Mouse (Mus musculus): ENCODE results near the gene Cptp. TPM values are rescaled to one million over a fixed set of nuclear protein-coding genes. Genes with fewer than 3 reads are reported as not detected.

The Cptp gene
- polyA plus RNA-seq, 1 experiment from 2014 or later = 19.7 TPM

DNA sequence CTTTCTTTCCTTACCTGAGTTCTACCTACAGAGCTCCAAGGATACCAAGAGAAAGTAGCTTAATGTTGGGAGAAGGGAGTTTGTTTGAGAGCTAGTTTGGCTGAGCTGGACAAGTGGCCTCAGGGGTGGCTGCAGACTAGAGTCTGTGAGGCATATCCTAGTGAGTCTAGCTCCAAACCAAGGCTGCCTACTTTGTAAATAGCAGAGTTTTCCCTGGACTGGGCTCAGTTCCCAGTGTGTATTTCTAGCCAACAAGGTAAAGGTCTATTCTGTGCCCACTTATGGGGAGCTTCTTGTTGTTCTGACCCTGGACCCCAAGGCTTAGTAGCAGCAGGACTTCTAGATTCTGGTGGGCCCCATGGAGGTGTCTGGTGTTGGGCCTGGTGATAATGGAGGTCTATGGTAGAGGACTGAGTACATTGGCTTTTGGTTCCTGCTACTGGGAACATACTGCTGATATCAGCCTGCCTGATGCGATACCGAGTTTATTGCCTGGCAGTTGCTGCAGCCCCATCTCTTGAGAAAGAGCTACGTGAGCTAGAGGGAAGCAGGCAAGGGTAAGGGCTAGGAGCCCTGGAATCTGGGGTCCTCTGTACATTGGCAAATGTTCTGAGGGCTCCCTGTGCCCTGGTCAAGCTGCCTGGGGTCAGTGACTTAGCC lies 19.3 kb downstream of the Cptp start:
- no peaks in the 10 kb centered on the region for H3K27me3 ChIP-seq
- 89% methylated on average over 3 of the region's 3 CpGs for WGBS
- H3K27ac ChIP-seq = no peak overlapping the region
- peaks cover 23% of the 10 kb centered on the region for H3K36me3 ChIP-seq
- no peak overlapping the region for H3K9ac ChIP-seq
- H3K9me3 ChIP-seq = no peaks in the 10 kb centered on the region
- no peak for ATAC-seq (ENCODE audit: insufficient number of reproducible peaks, low FRiP score, low TSS enrichment, low read depth)
- no peak overlapping the region for H3K4me2 ChIP-seq
- peaks cover 42% of the 10 kb centered on the region for H3K4me1 ChIP-seq
- H3K4me3 ChIP-seq = no peak overlapping the region

DNA sequence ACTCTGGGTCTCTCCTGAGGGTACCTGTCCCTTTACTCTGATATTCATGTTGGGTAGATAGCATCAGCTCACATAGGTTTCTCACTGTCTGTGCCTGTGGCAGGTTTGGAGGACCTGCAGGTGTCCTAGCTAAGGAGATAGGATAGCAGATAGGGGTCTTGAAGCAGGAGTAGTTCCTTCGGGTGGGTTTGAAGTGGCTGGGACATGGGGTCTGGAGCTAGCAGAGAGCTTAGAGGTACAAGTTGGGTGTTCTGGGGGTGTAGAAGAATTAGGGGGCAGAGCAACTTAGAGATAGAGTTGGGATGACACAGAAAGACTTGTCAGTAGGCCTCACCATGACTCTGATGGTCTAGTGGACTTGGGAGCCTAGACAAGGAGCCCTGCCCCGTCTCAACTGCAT lies 19.8 kb downstream of the Cptp start:
- Histone ChIP-seq H3K4me2 (no peak overlapping the region), H3K9ac (no peak overlapping the region), H3K4me3 (no peak overlapping the region), H3K27ac (no peak overlapping the region), H3K27me3 (no peaks in the 10 kb centered on the region), H3K36me3 (peaks cover 18% of the 10 kb centered on the region), H3K9me3 (no peaks in the 10 kb centered on the region), H3K4me1 (peaks cover 42% of the 10 kb centered on the region)
- 87% methylated on average over 2 of the region's 2 CpGs for WGBS
- no peak for ATAC-seq (ENCODE audit: insufficient number of reproducible peaks, low FRiP score, low TSS enrichment, low read depth)

DNA sequence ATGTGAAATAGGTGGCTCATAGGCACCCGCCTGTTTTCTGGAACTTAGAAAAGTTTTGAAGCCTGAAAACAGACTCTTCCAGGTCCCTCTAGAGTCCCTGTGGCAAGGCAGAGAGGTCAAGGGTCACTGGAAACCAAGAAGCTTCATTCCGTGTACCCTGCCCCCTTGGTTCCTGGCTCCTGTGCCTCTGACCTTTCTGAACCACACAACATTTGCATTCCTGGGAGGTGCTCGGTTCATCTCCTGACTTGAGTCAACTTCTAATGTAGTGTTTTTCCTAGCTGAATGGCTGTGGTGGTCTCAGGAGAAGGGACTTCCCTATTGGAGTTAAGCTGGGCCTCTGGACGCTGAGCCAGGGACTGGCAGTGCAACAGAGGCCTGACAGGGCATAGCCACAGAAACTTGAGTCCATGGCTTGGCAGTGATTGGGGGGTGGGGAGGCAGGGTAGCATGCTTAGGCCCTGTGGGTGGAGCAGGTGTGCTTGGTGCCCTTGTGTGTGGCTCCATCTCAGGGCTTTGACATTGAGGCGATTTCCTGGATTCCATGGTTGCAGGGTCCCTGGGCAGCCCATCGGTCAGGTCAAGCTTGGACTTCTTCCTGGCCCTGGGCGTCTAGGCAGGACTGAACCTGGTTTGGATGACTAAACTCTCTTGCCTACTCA lies 20.7 kb downstream of the Cptp start:
- Histone ChIP-seq H3K4me3 (peak overlapping the region; percentile 89), H3K36me3 (peaks cover 15% of the 10 kb centered on the region), H3K27me3 (no peaks in the 10 kb centered on the region), H3K9me3 (no peaks in the 10 kb centered on the region), H3K4me1 (peaks cover 42% of the 10 kb centered on the region), H3K4me2 (peak overlapping the region; percentile 94), H3K27ac (no peak overlapping the region), H3K9ac (peak overlapping the region; percentile 88; the same call in 1 of the 2 replicates)
- 65% methylated on average over 7 of the region's 7 CpGs for WGBS
- ATAC-seq (ENCODE audit: insufficient number of reproducible peaks, low FRiP score, low TSS enrichment, low read depth) = no peak

DNA sequence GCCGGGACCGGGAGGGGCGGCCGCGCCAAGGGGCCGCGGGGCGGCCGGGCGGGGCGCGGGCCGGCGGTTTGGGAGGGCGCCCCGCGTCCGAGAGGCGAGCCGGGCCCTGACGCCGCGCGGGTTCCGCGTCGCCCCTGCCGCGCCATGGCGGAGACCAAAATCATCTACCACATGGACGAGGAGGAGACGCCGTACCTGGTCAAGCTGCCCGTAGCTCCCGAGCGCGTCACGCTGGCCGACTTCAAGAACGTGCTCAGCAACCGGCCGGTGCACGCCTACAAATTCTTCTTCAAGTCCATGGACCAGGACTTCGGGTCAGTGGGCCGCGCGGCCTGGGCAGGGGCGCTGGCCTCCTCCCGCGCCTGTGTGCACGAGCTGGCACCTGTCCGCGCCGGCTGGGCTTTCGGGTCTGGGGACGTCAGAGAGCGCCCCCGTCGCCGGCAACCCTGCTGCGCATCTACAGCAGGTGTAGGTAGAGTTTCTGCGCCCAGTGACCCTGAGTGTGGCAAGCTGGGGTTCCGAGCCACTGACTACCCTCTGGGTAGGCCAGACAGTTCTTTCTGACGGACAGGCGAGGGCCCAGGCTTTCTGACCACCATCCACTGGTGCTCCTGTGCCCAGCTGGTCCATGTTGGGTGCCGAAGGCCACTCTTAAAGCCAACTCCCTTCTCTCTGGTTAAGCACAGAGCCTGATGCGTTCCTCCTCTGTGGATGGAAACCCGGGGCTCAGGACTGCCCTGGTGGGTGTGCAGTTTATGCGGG lies 21.5 kb downstream of the Cptp start:
- Histone ChIP-seq H3K9ac (peak overlapping the region; percentile 88), H3K27ac (peak overlapping the region; percentile 84), H3K4me3 (peak overlapping the region; percentile 89), H3K4me1 (peaks cover 42% of the 10 kb centered on the region), H3K4me2 (peak overlapping the region; percentile 94), H3K36me3 (peaks cover 17% of the 10 kb centered on the region), H3K27me3 (no peaks in the 10 kb centered on the region), H3K9me3 (no peaks in the 10 kb centered on the region)
- 1% methylated on average over 68 of the region's 69 CpGs for WGBS
- ATAC-seq (ENCODE audit: insufficient number of reproducible peaks, low FRiP score, low TSS enrichment, low read depth) = peak; percentile 45

- Histone ChIP-seq H3K36me3 (peaks cover 19% of the 10 kb centered on the region), H3K4me3 (peak within 1 kb of the TSS; percentile 89), H3K27me3 (no peaks in the 10 kb centered on the region), H3K4me1 (peaks cover 42% of the 10 kb centered on the region), H3K9ac (peak within 1 kb of the TSS; percentile 88), H3K27ac (peak within 1 kb of the TSS; percentile 84), H3K4me2 (peak within 1 kb of the TSS; percentile 94), H3K9me3 (no peaks in the 10 kb centered on the region)
- ATAC-seq (ENCODE audit: insufficient number of reproducible peaks, low FRiP score, low TSS enrichment, low read depth) = peak; percentile 87
- WGBS = 2% methylated on average over 51 of the region's 65 CpGs
Observed at GRCm38 (mm10) chr4:155846871-155847578, 22.2 kb downstream of the Cptp start, which contains the start of gene Dvl1. Dvl1 (plus strand) TSS chr4:155847402.

DNA sequence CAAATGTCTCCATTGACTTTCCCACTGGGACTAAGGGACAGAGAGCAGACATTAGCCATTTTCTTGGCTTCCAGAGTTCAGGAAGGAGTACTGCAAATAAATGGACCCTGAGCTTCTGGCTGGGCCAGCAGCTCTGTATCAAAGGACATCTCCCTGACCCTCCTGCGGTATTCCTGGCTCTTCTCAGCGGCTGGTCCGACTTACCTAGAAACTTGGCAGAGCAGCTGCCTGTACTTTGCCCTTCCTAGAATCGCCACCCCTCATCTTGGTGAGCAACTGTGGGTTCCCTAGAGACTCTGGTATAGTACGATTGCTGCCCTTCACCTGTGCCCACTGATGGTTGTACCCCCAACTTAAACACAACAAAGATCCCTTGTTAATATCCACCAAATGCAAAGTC lies 26.0 kb downstream of the Cptp start:
- Histone ChIP-seq H3K27ac (no peak overlapping the region), H3K4me1 (peaks cover 49% of the 10 kb centered on the region), H3K9me3 (no peaks in the 10 kb centered on the region), H3K36me3 (peaks cover 24% of the 10 kb centered on the region), H3K27me3 (no peaks in the 10 kb centered on the region), H3K4me2 (no peak overlapping the region), H3K9ac (no peak overlapping the region), H3K4me3 (no peak overlapping the region)
- 91% methylated on average over 5 of the region's 5 CpGs for WGBS
- no peak for ATAC-seq (ENCODE audit: insufficient number of reproducible peaks, low FRiP score, low TSS enrichment, low read depth)

DNA sequence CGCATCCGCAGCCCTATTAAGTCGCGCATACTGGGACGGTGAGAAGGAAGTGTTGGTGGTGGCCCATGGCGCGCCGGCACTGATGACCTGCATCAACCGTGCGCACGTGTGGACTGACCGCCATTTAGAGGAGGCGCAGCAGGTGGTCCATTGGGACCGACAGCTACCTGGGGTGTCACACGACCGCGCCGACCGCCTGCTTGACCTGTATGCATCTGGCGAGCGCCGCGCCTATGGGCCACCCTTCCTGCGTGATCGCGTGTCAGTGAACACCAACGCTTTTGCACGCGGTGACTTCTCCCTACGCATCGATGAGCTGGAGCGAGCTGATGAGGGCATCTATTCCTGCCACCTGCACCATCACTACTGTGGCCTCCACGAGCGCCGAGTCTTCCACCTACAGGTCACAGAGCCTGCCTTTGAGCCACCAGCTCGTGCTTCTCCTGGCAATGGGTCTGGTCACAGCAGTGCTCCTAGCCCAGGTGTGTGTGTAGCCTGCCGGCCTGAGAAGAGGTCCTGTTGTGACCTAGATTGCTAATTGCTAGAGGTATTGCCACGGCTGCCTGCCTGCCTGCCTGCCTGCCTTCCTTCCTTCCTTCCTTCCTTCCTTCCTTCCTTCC lies 27.5 kb downstream of the Cptp start:
- 41% methylated on average over 38 of the region's 38 CpGs for WGBS
- no peak for ATAC-seq (ENCODE audit: insufficient number of reproducible peaks, low FRiP score, low TSS enrichment, low read depth)
- Histone ChIP-seq H3K36me3 (peaks cover 24% of the 10 kb centered on the region), H3K4me2 (peak overlapping the region; percentile 92), H3K4me1 (peaks cover 49% of the 10 kb centered on the region), H3K9me3 (no peaks in the 10 kb centered on the region), H3K4me3 (peak overlapping the region; percentile 56), H3K27ac (peak overlapping the region; percentile 86; the same call in 1 of the 2 replicates), H3K27me3 (no peaks in the 10 kb centered on the region), H3K9ac (no peak overlapping the region)

DNA sequence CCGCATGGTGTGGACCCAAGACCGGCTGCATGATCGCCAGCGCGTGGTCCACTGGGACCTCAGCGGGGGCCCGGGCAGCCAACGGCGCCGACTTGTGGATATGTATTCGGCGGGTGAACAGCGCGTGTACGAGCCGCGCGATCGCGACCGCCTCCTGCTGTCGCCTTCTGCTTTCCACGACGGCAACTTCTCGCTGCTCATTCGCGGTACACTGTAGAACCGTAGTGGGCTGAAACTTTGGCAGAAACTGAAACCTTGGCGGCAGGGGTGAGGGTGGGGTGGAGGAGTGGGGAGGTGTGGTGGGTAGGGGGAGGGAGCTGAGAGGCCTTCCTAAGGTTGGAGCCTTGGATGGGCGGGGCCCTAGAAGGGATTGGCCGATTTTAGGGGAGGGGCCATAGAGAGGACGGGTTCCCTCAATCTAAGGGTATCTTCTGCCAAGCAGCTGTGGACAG lies 28.2 kb downstream of the Cptp start:
- peaks cover 45% of the 10 kb centered on the region for H3K4me1 ChIP-seq
- ATAC-seq (ENCODE audit: insufficient number of reproducible peaks, low FRiP score, low TSS enrichment, low read depth) = peak; percentile 71
- peaks cover 24% of the 10 kb centered on the region for H3K36me3 ChIP-seq
- peak overlapping the region; percentile 92 for H3K4me2 ChIP-seq
- H3K9me3 ChIP-seq = no peaks in the 10 kb centered on the region
- H3K27me3 ChIP-seq = no peaks in the 10 kb centered on the region
- WGBS = 1% methylated on average over 32 of the region's 32 CpGs
- peak overlapping the region; percentile 55 for H3K9ac ChIP-seq
- H3K27ac ChIP-seq = peak overlapping the region; percentile 86
- peak overlapping the region; percentile 56 for H3K4me3 ChIP-seq

DNA sequence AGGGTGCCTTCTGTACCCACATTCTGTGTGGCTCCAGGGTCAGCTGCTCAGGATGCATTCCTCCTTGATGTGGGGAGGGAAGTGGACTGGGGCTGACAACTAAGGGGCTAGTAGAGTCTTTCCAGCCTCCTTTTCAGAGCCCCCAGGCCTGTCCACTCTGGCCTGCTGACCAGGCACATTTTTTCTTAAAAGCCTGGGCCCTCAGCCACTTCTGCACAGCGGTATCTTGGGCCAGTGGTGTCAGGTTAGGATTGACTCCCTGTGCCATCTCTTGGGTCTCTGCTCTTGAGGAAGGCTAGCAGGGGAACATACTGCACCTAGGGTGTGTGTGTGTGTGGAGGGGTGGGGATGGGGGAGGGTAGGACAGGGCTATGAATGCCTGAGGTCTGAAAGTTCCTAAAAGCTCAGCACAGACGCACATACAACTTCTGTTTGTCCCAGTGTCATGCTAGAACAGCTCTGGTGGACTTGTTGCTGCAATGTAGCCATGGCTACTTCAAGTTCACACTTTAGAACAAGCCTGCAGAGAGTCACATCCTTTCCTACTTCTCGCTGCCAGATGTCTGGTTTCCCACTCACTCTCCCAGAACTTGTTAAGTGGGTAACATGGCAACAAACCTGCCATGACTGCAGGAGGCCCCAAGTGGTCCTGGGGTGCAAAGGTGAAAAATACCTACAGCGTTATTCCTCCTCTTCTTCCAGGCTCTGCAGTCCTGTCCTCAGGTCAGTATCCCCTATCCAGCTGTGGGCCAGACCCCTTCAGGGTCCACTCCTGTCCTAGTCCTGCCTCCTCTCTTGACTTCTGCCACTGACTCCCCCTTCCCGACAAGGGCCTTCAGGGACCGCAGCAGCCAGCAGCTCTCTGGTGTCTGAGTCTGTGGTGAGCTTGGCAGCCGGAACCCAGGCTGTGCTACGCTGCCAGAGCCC lies 28.9 kb downstream of the Cptp start:
- no peaks in the 10 kb centered on the region for H3K27me3 ChIP-seq
- H3K4me3 ChIP-seq = peak overlapping the region; percentile 56
- peak overlapping the region; percentile 55 for H3K9ac ChIP-seq
- WGBS = 8% methylated on average over 8 of the region's 8 CpGs
- peak overlapping the region; percentile 86 for H3K27ac ChIP-seq
- H3K4me1 ChIP-seq = peaks cover 45% of the 10 kb centered on the region
- peaks cover 24% of the 10 kb centered on the region for H3K36me3 ChIP-seq
- no peaks in the 10 kb centered on the region for H3K9me3 ChIP-seq
- no peak; the same call in 1 of the 2 replicates for ATAC-seq (ENCODE audit: insufficient number of reproducible peaks, low FRiP score, low TSS enrichment, low read depth)
- peak overlapping the region; percentile 92 for H3K4me2 ChIP-seq

GRCm38 (mm10) chr4:155839483-155839910 lies 29.7 kb downstream of the Cptp start, which contains the start of gene Mxra8:
Mxra8 (plus strand) TSS chr4:155839680.
- Histone ChIP-seq H3K36me3 (peaks cover 24% of the 10 kb centered on the region), H3K9ac (peak within 1 kb of the TSS; percentile 55), H3K4me3 (peak within 1 kb of the TSS; percentile 56), H3K27me3 (no peaks in the 10 kb centered on the region), H3K9me3 (no peaks in the 10 kb centered on the region), H3K4me1 (peaks cover 45% of the 10 kb centered on the region), H3K27ac (peak within 1 kb of the TSS; percentile 86), H3K4me2 (peak within 1 kb of the TSS; percentile 92)
- 4% methylated on average over 16 of the region's 16 CpGs for WGBS
- ATAC-seq (ENCODE audit: insufficient number of reproducible peaks, low FRiP score, low TSS enrichment, low read depth) = peak; percentile 79
